Mouse (Mus musculus) CD8-positive naive resting alpha-beta T cell, adult 2 months (primary cell): Measurements from ENCODE around the gene Ooep.
"Not testable (repeated sequence)": the region's sequence is repeated elsewhere in the genome, so short reads cannot be mapped to it uniquely, and the experiment has no call there.

ENCODE experiments used
- DNase-seq, 2 experiments: peaks; one replicate each; pipeline ENCODE4 v3.0.0; 2022; ENCODE audit warnings: low read depth in 2 of 2, low spot score in 2 of 2

Ooep gene

DNA sequence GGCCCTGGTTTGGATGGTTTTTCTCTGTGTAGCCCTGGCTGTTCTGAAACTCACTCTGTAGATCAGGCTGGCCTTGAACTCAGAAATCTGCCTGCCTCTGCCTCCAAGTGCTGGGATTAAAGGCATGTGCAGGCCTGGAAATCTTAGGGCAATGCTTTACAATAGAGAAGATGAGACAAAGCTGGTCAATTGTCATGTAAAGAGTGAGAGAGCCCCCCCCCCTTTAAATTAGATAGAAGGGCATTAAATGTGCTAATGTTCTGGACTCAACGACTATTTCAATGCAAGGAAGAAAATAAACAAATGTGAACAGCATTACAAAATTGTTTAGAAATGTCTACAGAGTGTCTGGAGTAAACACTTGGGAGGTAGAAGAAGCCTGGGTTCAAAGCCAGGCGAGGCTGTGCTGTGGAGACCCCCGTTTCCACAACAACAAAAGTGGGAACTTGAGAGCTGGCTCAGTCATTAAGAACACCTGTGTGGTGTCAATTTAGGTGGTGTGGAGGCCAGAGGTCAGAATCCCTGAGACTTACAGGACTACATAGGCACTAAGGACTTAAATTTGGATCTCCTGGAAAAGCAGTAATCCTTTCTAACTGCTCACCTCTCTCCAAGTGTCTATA is 9.7 kb downstream of the Ooep start:
- no peak for DNase-seq

DNA sequence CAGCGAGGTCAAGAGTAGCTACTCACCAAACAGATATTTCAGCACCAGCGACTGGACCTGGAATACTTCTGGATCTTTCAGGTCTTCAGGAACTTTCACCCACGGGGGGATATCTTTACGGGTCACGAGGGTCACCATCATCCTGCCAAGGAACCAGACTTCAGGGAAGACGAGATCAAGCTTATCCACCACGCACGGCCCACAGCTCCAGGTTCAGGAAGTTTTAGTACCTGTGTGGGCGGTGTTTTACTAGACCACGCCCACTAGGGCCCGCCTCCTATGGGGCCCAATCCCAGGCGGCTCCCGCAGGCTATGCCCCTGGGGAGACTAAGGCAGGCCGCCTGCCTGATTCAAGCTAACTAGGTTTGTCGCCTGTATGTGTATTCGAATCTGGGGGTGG is 10.6 kb downstream of the Ooep start, which contains the start of gene Dppa5a:
Gene Dppa5a, minus strand, starts transcription at position 219 of the 400 bp plus-strand sequence.
- not testable (repeated sequence) for DNase-seq

DNA sequence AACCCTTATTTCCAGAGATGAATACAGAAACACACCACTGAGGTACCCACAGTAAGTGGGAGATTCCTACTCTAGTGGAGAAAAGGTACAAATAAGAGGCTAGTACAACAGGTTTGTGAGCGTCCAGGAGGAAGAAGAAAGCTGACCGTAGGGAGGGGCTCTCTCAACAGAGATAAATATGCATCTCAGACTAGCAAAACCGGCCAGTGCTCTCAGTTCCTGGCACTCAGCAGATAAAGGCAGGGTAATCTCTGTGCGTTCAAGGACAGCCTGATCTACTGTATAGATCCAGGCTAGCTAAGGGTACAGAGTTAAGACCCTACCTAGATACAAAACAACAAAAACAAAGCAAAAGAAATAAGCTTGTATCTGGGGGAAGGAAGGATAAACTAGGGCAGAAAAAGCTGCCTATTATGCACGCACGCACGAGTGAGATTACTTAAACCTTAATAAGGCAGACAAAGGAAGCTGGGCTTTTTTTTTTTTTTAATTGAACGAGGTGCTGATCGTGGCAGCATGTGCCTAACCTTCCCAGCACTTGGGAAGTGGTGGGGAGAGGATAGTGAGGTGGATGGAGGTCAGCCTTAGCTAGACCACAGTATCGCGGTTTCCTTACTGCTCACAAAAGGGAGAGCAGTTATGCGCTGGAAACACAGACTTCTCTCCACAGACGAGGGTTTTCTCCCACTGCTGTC is 12.5 kb downstream of the Ooep start:
- no peak for DNase-seq

DNA sequence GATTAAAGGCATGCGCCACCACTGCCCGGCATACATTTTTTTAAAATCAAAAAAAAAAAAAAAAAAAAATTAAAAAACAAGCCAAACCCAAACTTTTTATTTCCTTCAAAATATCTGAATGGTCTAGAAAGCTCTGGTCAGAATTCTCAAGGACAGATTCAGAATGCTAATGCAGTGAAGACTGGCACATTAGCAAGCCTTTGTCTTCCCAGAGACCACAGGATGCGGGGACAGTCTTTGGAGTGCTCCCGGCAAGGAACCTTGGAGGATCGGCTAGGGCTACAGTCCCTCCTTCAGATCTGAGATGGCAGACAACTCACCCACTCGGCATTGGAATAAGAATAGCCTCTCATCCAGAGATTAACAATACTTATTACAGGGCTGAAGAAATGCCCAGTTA is 13.8 kb downstream of the Ooep start:
- no peak for DNase-seq

DNA sequence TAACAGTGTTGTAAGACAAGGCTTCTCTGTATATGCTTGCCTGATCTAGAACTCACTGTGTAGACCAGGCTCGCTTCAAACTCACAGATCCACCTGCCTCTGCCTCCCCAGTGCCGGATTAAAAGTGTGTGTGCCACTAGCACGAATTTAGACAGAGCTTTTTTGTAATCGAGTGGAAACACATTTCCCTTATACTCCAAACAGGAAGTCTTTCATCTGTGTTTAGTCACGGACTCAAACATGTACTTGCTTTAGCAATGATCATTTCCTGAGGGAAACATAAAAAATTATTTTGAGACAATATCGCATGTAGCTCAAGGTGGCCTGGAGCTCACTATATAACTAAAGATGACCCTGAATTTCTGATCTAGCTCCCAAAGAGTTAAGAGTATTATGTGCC is 15.2 kb downstream of the Ooep start:
- DNase-seq, result no peak

DNA sequence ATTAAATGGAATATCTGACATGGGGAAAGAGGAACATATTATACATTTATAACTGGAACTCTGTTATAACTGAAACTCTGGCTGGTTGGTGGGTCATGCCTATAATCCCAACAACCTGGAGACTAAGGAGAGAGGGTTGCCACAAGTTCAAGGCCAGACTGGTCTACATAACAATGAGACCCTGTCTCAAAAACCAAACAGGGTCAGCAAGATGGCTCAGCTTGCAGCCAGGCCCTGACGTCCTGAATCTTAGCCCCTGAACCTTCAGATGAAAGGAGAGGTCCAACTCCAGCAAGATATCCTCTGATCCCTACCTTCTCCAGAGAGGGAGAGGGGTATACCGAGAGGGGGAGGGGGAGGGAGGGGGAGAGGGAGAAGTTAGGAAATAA is 18.0 kb downstream of the Ooep start:
- DNase-seq, result no peak

DNA sequence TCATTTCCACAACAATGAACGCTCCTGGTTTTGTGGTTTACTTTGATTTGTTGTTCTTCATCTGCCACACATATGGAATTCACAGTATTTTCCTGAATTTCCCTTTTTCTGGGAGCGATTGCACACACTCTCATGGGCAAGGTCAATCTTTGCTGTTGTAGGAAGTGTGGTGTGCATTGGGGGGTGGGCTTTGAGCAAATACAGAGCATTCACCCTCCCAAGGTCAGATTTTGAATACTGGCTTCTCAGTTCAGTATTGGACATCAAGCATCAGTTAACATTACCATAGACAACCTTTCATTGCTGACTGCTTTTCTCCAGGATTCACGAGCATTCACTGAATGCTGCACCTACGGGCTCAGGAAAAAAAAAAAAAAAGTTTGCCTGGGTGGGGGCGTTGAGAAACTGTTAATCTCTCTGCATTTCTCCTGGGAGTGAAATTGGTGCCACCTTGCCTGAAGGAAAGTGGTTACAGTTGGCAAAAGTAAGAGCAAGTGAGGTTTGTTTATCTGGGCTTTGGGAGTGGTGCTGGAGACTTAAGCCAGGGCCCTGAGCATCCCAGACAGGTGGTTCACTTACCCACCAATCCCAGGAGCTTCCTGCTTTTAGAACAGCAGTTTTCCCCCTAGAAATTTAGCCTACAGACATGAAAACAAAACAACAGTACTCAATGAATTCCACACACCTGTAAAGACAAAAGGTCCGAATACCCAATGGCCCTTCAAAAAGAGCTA is 18.6 kb downstream of the Ooep start:
- no peak for DNase-seq

DNA sequence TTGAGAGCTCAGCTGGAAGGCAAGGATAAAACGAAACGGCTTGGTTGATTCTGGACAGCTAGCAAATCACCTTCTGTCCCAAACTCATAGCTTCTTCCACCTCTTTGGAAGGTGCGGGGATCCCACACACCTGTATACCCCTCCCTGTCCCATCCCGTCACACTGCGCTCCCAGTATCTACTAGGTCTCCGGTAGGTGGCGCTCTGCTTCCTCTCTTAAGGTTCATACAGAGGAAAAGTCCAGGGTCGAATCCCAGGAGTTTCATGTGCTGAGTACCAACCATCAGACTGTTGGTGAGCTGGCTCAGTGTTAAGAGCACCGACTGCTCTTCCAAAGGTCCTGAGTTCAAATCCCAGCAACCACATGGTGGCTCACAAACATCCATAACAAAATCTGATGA is 20.5 kb downstream of the Ooep start:
- DNase-seq, result peak; percentile 19 to 28

DNA sequence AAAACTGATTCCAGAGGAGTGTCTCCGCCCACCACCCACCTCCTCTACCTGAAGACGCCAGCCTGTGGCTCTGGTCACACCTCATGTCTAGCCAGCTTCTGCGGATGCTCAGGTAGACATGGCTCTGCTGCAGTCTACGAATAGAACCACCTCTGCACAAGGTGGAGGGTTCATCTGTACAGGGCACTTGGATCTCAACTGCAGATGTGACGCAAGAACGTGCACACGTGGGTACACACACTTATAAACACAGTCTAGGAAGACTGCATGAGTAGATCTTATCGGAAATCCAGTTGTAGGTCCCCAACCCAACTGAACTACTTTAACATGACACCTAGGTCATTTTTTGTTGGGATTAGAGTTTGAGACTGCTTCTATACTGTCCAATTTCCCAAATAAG is 22.9 kb downstream of the Ooep start, which contains the start of gene Gsta2:
Gene Gsta2, minus strand, starts transcription at position 178 of the 400 bp plus-strand sequence.
- no peak for DNase-seq

DNA sequence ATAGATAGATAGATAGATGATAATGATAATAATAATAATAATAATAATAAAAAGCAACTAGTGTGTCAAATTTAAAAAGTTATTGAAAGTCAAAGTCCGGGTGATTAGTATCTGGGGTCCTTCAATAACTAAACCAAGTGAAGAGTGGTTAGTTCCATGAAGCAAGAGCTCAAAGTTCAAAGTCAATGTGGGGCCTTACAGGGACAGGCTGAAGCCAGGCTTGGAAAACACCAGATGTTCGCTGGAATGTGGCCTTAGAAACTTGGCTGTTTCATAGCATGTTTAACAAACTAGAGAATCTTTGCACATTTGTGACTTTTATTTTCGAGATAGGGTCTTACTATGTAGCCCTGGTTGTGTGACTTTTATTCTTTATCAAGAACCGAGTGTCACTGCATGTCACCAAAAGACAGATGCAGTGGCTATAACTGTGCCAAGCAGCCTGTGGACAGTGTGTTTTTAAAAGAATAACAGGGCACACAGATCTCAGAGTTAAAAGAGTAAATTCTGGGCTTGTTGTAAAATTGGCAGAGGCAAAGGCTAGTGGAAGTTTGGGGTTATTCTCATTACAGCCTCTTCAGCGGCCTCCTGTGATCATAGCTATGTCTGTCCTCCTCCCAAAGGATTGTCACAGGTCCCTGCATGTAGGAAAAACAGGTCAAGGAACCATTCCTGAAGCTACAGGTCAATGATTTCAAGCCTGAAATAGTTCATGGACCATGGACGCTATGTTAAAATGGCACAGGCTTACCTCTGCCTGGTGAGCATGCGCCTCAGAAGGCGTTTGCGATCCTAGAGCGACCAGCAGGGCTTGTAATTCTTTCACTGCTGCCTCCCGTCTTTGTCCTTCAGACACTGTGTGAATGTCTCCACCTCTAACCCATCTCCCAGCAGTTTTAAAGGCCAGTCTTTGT is 23.6 kb downstream of the Ooep start:
- DNase-seq, result no peak

DNA sequence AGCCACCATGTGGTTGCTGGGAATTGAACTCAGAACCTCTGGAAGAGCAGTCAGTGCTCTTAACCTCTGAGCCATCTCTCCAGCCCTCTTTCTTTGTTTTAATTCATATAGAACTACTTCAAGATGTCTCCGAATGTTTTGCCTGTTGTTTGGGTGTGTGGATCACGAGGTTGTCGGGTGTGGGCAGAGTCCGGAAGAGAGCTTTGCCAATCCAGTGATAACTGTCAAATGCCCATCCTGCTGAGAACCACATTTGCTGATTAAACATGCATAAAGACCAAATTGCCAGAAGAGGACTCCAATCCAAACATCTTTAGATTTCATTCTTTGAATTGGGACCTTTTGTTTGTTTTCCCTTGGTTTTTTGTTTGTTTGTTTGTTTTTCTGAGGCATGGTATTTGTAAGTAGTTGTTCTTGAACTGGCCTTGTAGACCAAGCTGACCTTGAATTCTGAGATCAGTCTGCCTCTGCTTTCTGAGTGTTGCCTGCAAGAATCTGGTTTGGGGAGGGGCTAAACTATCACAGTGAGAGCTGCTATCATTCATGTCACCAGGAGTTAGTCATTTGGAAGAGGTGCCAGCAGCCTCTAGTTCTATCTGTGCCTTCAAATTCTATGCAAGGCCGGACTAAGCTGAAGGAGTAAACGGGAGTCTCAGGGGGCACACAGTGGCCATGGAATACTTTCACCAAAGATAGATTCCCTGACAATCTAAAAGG is 26.9 kb downstream of the Ooep start:
- DNase-seq, result no peak

DNA sequence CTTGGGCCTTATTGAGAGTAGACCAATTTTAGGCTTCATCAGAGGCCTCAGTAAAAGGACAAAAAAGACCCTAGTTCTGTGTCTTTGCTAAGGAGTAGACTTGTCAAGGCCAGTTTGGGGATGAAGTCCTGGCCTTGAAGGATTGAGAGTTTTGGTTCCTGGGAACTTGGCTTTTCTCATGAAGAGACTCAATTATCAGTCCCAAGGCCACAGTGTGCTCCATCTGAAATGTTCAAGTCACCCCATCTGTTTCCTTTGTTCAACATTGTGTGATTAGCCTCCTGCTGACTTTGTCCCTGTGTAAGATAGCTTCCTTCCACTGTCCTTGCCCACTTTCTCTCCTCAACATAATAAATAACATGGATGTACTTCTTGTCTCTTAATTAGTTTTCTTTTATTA is 28.5 kb downstream of the Ooep start:
- not testable (repeated sequence) for DNase-seq

DNA sequence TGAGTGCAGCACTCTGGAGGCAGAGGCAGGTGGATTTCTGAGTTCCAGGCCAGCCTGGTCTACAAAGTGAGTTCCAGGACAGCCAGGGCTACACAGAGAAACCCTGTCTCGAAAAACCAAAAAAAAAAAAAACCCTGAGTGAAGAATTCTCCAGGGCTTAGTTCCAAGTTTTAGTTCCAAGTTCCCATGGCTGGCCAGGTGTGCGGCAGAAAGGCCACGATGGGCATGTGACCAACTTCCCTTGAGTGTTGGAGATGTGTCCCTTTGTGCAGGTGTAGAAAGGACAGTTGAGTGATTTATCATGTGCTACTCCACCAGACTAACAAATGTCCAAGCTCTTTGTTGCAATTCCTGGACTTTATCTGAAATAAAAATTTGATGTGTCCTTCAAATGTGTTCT is 29.4 kb downstream of the Ooep start:
- not testable (repeated sequence) for DNase-seq

DNA sequence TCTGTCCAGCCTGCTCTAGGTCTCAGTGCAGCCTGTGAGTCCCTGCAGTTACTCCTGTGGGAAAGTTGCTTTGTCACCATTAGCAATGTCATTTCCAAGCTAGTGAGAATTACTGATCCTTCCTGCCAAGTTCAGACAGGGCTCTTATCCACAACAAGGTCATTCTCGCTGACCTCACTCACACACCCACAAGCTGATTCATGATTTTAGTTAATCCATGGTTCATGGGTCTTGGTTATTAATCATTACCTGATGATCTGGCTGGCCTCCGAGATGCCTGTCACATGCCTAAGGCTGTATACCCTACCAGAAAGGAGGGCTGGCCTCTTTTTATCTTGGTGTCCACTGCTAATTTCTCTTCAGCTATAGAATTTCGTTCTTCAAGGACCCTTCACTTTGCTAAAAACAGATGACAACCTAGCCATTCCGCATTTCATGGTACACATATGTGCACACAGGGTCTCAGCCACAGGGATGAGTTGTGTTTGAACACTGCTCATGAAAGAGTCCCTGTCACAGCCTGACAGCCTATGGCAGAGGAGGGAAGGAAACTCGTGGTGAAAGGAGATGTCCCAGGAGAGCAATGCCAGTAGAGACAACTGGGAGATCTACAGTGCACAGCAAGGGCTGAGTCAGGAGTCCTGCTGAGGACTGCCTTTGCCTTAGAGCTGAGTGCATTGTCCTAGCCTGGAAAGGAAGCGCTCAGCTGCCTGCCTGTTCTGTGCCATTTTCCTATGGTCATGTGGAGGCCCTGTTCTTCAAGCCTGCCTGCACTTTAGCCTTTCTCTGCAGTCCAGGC is 30.1 kb downstream of the Ooep start:
- not testable (repeated sequence) for DNase-seq

DNA sequence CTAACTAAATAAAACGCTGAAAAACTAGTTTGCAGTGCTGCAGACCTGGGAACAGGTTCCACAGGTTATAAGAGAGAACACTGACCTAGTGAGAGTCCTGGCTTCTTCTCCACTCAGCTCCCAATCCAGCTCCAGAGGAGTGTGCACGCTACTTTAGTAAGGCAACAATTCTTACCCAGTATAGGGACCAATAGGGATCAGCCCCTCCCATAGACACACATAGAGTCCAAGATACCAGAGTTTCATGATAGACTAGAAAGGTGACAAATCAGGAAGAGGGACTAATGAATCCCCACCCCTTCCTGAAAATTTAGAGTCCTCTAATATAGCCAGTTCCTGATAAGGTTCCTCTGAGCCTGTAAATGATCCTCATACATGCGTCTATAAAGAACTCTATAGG is 31.5 kb downstream of the Ooep start:
- DNase-seq, result no peak

DNA sequence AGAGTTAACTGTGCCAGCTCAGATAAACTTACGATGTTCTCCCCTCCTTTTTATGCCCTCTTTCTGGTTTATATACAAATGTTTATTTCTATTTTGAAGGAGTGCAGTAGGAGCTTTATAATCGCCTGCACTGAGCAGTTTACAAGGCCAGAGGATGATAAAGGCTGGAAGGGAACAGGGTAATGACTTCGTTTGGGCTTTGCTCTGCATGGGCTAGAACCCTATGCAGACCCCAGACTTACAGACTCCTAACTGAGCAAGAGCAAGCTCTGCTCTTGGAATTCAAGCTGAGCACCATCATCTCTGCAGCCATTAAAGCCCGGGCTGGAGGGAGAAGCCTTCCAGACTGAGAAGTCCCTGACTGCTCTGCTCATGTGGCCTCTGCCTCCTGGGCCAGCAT is 33.3 kb downstream of the Ooep start:
- not testable (repeated sequence) for DNase-seq

DNA sequence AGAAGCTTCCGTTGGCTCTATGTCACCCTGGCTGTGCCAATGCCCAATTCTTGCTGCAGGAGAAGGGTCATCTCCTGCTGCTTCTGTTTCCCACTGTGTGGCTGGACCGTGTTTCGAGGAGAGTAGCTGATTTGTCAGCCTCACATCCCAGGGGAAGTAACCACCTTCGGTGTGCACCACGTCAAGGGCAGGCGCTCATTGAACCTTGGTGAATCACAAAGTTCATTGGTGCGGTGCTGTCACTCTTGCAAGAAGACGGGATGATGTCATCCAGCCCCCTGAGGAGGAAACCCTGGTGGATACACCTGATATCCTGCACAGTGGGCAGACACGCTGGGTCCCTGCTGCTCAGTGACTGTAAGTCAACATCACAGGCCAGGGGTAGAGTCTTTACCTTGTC is 35.5 kb downstream of the Ooep start:
- DNase-seq, result not testable (repeated sequence)

DNA sequence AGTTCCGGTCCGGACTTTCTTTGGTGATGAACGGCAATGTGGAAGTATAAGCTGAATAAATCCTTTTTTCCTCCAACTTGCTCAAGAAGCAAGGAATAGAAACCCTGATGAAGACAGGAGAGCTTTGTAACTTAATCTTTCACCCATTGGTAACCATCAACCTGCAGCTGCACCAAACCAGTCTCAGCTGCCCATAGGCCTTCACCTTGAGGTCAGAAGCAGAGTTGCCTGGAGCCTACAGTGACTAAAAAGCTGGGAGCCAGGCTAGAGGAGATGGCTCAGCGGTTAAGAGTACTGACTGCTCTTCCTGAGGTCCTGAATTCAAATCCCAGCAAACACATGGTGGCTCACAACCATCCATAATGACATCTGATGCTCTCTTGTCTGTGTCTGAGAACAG is 36.0 kb downstream of the Ooep start:
- DNase-seq, result not testable (repeated sequence)

DNA sequence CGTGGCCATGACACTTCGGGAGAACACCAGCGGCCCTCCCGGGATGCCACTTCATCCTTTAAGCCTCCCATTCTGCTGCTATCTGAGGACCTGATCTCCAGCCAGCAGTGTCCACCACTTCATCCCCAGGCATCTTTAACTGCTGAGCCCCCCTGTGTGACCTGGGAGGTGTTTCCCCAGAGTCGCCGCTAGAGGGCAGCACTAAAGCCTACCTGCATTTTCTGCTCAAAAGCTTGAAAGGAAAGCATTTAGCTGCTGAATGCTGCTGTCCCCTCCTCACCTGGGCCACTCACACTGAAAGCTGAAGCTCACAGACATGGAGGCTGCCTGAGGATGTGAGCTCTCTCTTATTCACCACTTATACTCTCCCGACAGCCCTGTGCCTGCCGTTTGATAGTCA is 38.2 kb downstream of the Ooep start:
- DNase-seq, result peak; percentile 13 to 31

DNA sequence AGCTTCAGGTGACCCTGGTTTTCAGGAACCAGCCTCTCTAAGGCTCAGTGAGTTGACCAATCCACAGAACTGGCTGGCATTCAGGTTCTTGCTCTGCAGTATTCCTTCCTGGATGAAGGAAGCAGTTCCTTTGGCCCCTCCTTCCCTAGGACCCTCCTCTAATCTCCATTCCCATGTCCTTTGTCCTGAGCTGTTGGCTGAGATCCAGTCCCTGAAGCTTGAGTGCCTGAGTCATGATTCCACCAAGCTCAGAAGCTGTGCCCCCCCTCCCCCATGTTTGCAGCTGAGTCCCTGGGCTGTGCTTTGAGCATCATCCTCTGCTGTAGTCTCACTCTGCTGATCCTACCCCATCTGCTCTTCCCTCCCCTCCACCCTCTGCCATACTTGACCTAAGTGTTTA is 41.5 kb downstream of the Ooep start:
- not testable (repeated sequence) for DNase-seq
